Mouse (Mus musculus) brain, embryonic 18.5 days (tissue): ENCODE results near the gene Uqcc1.

Experiments
- DNase-seq: peaks from one replicate; pipeline ENCODE4 v3.0.0-alpha.2; 2012; ENCODE audit warnings: low read depth, low spot score

Uqcc1 gene

DNA sequence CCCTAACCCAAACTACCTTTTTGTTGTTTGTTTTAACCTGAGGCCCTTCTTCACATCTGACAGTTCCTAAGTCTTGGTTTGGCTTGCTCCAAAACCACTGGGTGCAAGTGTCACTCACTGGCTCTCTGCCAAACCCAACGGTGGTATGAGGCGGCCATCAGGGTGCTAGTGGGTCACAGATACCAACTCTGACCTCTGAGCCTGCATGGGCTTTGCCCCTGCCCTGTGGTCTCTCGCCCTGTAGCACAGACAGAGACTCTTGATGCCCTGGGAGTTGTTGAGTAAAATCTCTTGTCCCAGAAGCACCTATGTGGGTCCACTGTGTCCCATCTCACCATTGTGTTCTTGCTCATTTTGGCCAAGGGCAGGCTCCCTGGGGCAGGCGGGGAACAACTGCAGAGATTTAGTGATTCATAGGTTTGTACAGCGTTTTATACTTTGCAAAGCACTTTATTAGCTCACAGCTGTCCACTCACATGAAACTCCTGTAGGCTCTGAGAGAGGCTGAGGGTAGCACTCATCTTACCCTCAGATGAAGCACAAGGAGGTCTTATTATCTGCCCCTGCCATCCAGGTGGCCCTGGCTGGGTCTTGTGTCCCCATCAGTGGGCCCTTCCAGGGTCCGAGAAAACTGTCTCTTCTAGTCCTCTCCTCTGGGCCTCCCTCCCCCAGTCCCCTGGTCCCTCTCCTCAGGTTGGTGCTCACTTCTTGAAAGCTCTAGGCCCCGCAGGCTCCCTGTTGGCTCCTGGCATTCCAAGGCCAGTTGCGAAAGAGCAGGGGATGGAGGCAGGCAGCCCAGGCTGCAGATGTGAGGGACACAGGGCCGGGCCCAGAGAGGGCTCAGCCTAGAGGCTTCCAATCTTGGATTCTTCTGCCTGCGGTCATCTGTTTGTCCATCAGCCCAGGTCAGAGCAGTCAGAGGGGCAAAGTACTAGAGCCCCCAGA is 112.5 kb downstream of the Uqcc1 start:
- DNase-seq: no peak

DNA sequence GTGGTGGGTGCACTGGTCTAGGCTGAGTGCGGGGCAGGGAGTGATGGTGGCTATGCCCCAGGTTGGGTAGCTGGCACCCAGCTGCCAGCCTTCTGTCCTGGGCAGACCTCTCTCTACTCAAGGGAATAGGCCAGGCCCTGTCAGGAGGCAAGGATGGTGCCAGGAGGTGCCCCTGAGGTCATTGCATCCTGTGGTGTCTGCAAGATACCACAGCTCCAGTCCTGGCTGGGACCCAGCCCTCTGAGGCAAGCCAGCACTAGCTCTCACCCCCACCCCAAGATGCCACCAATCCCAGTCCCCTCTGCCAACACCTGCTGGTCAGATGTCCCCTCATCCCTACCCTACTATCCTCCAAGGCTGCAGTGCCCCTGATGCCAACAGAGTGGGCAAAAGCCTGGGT is 113.9 kb downstream of the Uqcc1 start:
- no peak for DNase-seq

DNA sequence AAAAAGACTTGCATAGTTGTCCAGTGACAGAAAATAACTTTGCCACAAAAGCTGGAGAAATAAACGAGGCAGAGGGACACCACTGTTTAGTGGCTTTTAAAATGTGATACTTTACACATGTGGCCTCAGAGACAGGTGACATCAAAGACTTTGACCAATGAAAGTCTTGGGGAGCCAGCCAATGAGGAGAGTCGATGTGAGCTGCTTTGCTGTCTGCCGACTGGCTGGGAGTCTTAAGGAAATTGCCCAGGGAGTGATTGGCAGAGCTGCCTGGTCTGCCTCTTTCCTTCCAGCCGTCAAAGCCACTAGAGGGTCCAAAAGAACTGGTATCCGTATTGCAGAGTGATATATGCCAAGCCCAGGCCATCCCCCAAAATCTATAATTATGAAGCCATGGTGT is 115.3 kb downstream of the Uqcc1 start:
- no peak for DNase-seq

DNA sequence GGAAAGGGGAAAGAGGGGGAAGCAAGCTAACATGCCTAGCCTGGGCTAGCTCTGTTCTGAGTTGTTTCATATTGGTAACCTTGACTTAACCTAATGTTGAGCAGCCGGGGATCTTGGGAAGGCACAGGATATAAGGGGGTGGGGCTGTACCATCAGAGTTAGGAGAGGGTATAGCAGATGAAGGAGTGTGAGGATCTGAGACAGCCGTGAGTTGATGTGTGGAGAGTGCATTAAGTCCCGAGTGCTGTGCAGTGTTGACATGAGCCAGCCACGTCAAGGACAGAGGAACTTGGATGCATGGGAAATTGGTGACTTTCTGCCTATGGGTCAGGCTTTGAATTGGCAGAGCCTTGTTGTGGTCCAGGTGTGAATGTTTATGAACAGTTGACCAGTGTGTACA is 117.5 kb downstream of the Uqcc1 start:
- no peak for DNase-seq

DNA sequence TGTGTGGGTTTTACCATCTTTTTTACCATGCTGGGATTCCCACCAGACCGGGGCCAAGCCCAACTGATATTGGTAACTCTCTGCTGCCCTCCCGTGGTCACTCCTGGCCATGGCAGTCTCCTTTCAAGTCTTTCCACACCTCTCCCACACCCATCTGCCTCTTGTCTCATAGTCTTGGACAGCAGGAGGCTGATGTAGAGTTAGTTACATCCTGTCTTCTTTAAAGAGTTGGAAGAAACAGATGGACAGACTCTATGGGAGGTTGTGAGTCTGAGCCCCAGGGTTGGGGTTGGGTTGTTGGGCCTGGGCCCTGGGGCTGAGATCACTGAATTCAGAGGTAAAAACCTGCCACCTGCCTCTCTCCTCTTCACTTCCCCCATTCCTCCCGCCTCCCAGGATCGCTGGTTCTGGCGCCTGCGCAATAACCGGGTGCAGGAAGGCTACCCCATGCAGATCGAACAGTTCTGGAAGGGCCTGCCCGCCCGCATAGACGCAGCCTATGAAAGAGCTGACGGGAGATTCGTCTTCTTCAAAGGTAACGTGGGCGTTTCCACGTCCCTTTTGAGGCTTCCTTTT is 118.2 kb downstream of the Uqcc1 start:
- no peak for DNase-seq

DNA sequence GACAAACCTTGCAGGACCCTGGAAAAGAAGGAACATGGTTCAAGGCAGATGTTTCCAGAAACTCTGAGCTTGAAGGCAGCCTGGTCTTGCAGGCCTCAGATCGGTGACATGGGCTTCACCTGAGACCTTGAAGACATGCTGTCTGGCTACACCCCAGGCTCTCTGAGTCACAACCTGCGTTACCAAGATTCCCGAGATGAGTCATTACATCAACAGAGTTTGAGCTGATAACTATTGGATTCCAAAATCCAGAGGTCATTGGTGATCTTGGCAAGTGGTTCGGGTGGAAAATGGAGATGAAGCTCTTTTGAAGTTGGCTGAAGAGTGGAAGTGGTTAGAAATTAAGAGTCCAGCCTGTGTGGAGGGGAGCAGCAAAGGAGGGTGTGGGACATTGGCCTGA is 120.5 kb downstream of the Uqcc1 start:
- no peak for DNase-seq

DNA sequence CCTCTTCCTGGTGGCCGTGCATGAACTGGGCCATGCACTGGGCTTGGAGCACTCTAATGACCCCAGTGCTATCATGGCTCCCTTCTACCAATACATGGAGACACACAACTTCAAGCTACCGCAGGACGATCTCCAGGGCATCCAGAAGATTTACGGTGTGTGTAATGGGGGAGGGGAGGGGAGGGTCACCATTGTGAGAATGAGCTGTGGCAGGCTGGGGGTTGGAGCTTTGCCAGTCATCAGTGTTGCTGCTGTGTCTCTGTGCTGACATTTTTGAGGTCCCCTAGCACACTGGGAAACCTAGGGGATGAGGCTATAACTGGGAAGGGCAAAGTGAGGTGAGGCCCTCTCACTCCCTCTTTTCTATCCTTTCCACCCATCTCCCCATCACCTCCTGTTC is 122.7 kb downstream of the Uqcc1 start:
- DNase-seq: no peak

DNA sequence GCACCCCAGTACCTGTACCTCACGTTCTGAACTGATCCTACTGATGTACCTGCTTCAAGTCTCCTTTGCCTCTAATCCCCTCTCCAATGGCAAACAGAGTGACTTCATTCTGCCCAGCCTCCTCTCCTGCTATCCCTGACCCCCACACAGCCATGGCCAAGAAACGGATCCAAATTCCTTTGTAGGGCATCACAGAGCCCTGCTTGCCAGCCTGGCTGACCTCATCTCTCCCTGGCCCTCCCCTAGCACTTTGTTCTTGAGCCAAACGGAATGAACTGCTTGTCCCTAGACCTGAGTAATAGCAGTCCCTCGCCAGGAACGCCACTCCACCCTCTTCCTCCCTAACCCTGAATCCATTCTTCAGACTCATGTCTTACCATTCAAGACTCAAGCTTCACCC is 123.6 kb downstream of the Uqcc1 start:
- no peak for DNase-seq

DNA sequence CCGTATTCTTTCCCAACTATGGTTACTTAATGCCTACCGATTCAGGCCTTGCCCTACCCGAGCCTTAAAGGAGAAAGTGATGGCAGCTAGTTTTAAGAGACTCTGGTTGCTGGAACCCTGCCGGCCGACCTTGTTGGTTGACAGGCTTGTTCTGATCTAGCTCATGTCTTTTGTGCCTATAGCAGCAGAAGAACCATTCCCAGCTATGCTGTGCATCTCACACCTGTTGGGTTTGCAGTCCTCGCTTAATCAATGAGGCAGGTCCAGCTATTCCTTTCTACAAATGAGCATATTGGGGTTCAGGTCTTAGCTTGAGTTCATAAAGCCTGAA is 124.2 kb downstream of the Uqcc1 start:
- DNase-seq: no peak

DNA sequence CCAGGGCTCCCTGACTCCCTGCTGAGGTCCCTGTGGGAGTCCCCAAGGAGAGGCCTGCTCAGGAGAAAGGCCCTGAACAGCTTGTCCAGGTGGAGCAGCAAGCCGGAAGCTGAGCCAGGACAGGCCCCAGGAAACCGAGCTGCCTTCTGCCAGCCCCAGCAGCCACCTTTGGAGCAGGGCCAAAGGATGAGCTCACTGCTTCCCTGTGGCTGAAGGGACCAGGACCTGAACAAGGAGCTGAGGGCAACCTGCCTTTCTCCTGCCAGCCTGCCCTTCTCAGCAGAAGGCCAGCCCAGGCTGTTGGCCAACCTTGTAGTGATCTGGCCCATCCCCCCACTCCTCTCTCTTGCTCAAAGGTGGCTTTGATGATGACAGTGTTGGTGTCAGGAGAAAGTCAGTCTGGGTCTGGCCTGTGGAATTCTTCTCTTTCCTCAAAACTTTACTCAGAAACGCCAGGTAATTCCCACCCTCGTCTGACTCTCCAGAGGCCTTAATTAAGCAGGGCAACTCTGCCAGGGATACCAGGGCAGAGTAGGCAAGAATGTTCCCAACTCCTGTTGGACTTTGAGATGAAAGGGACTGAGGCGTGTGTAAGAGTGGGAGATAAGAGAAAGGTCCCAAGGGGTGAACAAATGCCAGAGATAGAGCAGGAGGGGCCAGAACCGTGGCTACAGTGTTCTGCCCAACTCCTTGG is 124.7 kb downstream of the Uqcc1 start:
- DNase-seq: no peak

DNA sequence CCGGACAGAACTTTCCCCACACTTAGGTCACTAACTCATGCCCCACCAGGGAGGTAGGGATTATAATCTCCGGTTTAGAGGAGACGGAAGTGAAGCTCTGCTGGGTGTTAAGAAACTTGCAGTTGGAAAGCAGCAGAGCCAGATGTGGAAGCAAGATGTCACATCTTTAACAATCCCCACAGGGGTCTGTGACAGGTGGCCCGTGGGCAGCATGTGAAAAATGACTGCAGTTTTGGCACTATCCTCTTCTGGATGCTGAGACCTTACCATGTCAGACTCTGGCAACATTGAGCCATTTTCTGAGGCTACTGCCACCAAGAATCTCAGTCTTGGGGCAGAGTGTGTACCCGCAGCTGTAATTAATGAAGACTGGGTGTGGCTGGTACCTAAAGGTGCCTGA is 126.1 kb downstream of the Uqcc1 start:
- no peak for DNase-seq

DNA sequence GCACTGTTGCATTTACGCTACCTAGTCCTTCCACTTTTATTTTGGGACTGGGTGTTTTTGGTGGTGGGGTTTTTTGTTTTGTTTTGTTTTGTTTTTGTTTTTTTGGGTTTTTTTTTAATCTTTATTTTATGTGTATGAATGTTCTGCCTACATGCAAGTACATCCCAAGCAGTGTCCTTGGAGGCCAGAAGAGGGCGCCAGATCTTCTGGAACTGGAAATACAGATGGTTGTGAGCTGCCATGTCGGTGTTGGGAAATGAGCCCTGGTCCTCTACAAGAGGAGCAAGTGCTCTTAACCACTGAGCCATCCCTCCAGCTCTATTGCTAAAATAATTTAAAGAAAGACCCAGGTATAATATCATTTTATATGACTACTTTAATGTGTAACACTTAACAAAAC is 127.3 kb downstream of the Uqcc1 start:
- DNase-seq: no peak

DNA sequence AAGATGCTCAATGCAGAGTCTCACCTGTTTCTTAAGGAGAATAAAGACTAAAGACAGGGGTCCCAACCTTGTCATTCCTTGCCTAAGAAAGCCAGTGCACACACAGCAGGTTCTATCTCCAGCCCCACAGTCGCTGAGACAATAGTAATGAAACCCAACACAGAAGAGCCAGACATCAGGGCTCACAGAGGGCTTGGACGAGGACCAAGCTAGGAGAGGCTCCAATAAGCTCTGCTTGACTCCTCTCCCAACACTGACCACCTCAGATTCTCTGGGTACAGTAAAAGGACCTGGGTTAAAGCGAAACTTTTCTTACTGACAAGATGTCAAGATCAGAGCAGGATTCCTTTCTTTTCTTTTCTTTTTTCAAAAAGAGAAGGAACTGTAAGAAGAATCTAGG is 131.5 kb downstream of the Uqcc1 start:
- no peak for DNase-seq
